ENCODE assay signal across 22 mouse cellular contexts in genomic region chr5:88976428-88976827, GRCm38 (mm10).
DNase-seq lines count a peak whose midpoint lies in the region; ATAC-seq and TF ChIP-seq lines count a peak whose summit lies in the region.
"Had no signal": no experiment of that assay in that cellular context is flagged by ENCODE, and none has a peak within 500 bp of the region (broad histone marks: within the 10 kb centered on the region; RNA-seq: fewer than 3 reads in every experiment).

No protein-coding gene starts in this region.

- ATAC-seq in forebrain, embryonic 11.5 days (replicated peaks; ENCODE audit: low FRiP score), result no peak
- no peak for ATAC-seq in midbrain, embryonic 16.5 days
- peak; percentile 63 for ATAC-seq in megakaryocyte progenitor cell, adult 5-6 weeks (replicated peaks; ENCODE audit: poor library complexity)

- no peak for TF ChIP-seq CTCF in thymus, adult 2 months (IDR thresholded peaks at IDR 0.05; ENCODE audit: borderline replicate concordance, control insufficient read depth, extremely low read depth, insufficient read depth, low read length, poor library complexity)

- H3K9me3 ChIP-seq in forebrain, embryonic 10.5 days, result no peaks in the 10 kb centered on the region
- H3K9me3 ChIP-seq in forebrain, embryonic 11.5 days (ENCODE audit: control insufficient read depth, low read length), result no peaks in the 10 kb centered on the region
- H3K9me3 ChIP-seq in midbrain, embryonic 16.5 days (replicated peaks; ENCODE audit: control insufficient read depth, low read length, poor library complexity, severe bottlenecking), result no peaks in the 10 kb centered on the region
- H3K9me3 ChIP-seq in midbrain, embryonic 10.5 days (replicated peaks), result no peaks in the 10 kb centered on the region
- H3K9me3 ChIP-seq: forebrain, embryonic 12.5 days; kidney, embryonic 15.5 days; limb, embryonic 10.5 days; liver, embryonic 15.5 days had no signal

- TF ChIP-seq POLR2A in thymus, adult 2 months (IDR thresholded peaks at IDR 0.05; ENCODE audit: control insufficient read depth, extremely low read depth, insufficient read depth, low read length, poor library complexity), result no peak

- H3K27ac ChIP-seq in forebrain, embryonic 10.5 days, result peak overlapping the region; percentile 69; the same call in 1 of the 2 replicates
- no peak overlapping the region for H3K27ac ChIP-seq in forebrain, embryonic 11.5 days (ENCODE audit: low read depth, low read length)
- H3K27ac ChIP-seq in midbrain, embryonic 16.5 days (ENCODE audit: low read length), result 0 out of 2 replicates have a peak overlapping the region, but pooled peaks have one; percentile 11
- no peak overlapping the region for H3K27ac ChIP-seq in midbrain, embryonic 10.5 days (replicated peaks)
- H3K27ac ChIP-seq in brown adipose tissue, adult 24 weeks (replicated peaks; ENCODE audit: low read depth, low read length), result peak overlapping the region; percentile 12; the same call in 1 of the 2 replicates
- H3K27ac ChIP-seq in thymus, adult 2 months (ENCODE audit: control insufficient read depth, insufficient read depth, low read length), result no peak overlapping the region
- H3K27ac ChIP-seq: forebrain, embryonic 12.5 days; kidney, embryonic 15.5 days; limb, embryonic 10.5 days; liver, embryonic 15.5 days; macrophage had no signal

- no peak overlapping the region for H3K4me3 ChIP-seq in forebrain, embryonic 10.5 days
- H3K4me3 ChIP-seq in forebrain, embryonic 11.5 days (ENCODE audit: low read depth, low read length), result no peak overlapping the region
- no peak overlapping the region for H3K4me3 ChIP-seq in midbrain, embryonic 16.5 days (ENCODE audit: low read depth, low read length)
- no peak overlapping the region for H3K4me3 ChIP-seq in midbrain, embryonic 10.5 days
- H3K4me3 ChIP-seq in brown adipose tissue, adult 24 weeks (ENCODE audit: insufficient read depth, low read depth, low read length), result no peak overlapping the region
- no peak overlapping the region for H3K4me3 ChIP-seq in thymus, adult 2 months (ENCODE audit: control insufficient read depth, insufficient read depth, low read length)
- H3K4me3 ChIP-seq: forebrain, embryonic 12.5 days; kidney, embryonic 15.5 days; limb, embryonic 10.5 days; liver, embryonic 15.5 days had no signal

- H3K36me3 ChIP-seq in forebrain, embryonic 10.5 days (replicated peaks), result no peaks in the 10 kb centered on the region
- no peaks in the 10 kb centered on the region for H3K36me3 ChIP-seq in forebrain, embryonic 11.5 days (ENCODE audit: control insufficient read depth, insufficient read depth, low read length)
- H3K36me3 ChIP-seq in midbrain, embryonic 16.5 days (ENCODE audit: control insufficient read depth, insufficient read depth, low read length), result no peaks in the 10 kb centered on the region
- no peaks in the 10 kb centered on the region for H3K36me3 ChIP-seq in midbrain, embryonic 10.5 days
- H3K36me3 ChIP-seq in thymus, adult 2 months (ENCODE audit: control insufficient read depth, insufficient read depth, low read length), result no peaks in the 10 kb centered on the region
- H3K36me3 ChIP-seq: forebrain, embryonic 12.5 days; kidney, embryonic 15.5 days; limb, embryonic 10.5 days; liver, embryonic 15.5 days had no signal

- WGBS in forebrain, embryonic 10.5 days, result 78% methylated on average over 3 of the region's 3 CpGs
- WGBS in forebrain, embryonic 11.5 days, result 72% methylated on average over 3 of the region's 3 CpGs
- 64% methylated on average over 3 of the region's 3 CpGs for WGBS in midbrain, embryonic 16.5 days
- 72% methylated on average over 3 of the region's 3 CpGs for WGBS in midbrain, embryonic 10.5 days
- WGBS in thymus, adult 2 months, result 44% methylated on average over 3 of the region's 3 CpGs

- no peak overlapping the region for H3K9ac ChIP-seq in forebrain, embryonic 11.5 days (ENCODE audit: low read length)
- no peak overlapping the region for H3K9ac ChIP-seq in midbrain, embryonic 16.5 days (ENCODE audit: low read depth, low read length)
- H3K9ac ChIP-seq: forebrain, embryonic 12.5 days; kidney, embryonic 15.5 days; liver, embryonic 15.5 days had no signal

- no peak for DNase-seq in forebrain, embryonic 10.5 days (ENCODE audit: extremely low spot score, low spot score)
- DNase-seq in forebrain, embryonic 11.5 days (ENCODE audit: low spot score), result no peak
- no peak for DNase-seq in midbrain, embryonic 10.5 days (ENCODE audit: low spot score)
- no peak for DNase-seq in thymus, adult 2 months
- no peak for DNase-seq in spleen, postnatal 14 days (ENCODE audit: low spot score in 2 of 2)
- DNase-seq: adrenal gland, postnatal 10 days; cerebellum, adult 9-10 months; kidney, adult 11 months; kidney, postnatal 4 days; liver; right cerebral cortex, postnatal 14 days; spleen, adult 18-20 months; thymus, postnatal 14 days had no signal

- H3K4me1 ChIP-seq in forebrain, embryonic 10.5 days, result peaks cover 16% of the 10 kb centered on the region
- peaks cover 4% of the 10 kb centered on the region; the same call in 1 of the 2 replicates for H3K4me1 ChIP-seq in forebrain, embryonic 11.5 days (replicated peaks; ENCODE audit: control insufficient read depth, insufficient read depth, low read length)
- no peaks in the 10 kb centered on the region for H3K4me1 ChIP-seq in midbrain, embryonic 16.5 days (ENCODE audit: control insufficient read depth, insufficient read depth, low read length)
- H3K4me1 ChIP-seq in midbrain, embryonic 10.5 days, result peaks cover 14% of the 10 kb centered on the region
- peaks cover 3% of the 10 kb centered on the region; the same call in 1 of the 2 replicates for H3K4me1 ChIP-seq in brown adipose tissue, adult 24 weeks (ENCODE audit: control insufficient read depth, insufficient read depth, insufficient read length, low read length)
- no peaks in the 10 kb centered on the region for H3K4me1 ChIP-seq in thymus, adult 2 months (replicated peaks; ENCODE audit: control insufficient read depth, insufficient read depth, low read length)

- H3K27me3 ChIP-seq in forebrain, embryonic 10.5 days (ENCODE audit: poor library complexity, severe bottlenecking), result no peaks in the 10 kb centered on the region
- no peaks in the 10 kb centered on the region for H3K27me3 ChIP-seq in forebrain, embryonic 11.5 days (ENCODE audit: control insufficient read depth, insufficient read depth, low read length)
- H3K27me3 ChIP-seq in midbrain, embryonic 16.5 days (ENCODE audit: control insufficient read depth, insufficient read depth, low read depth, low read length), result no peaks in the 10 kb centered on the region
- H3K27me3 ChIP-seq in midbrain, embryonic 10.5 days (ENCODE audit: low read depth, poor library complexity, severe bottlenecking), result no peaks in the 10 kb centered on the region
- no peaks in the 10 kb centered on the region for H3K27me3 ChIP-seq in thymus, adult 2 months (ENCODE audit: control insufficient read depth, insufficient read depth, low read length)
- H3K27me3 ChIP-seq: forebrain, embryonic 12.5 days; kidney, embryonic 15.5 days; liver, embryonic 15.5 days had no signal

- no peak overlapping the region for H3K4me2 ChIP-seq in forebrain, embryonic 11.5 days (ENCODE audit: low read depth, low read length, severe bottlenecking)
- H3K4me2 ChIP-seq in midbrain, embryonic 16.5 days (ENCODE audit: low read length), result no peak overlapping the region
- H3K4me2 ChIP-seq: forebrain, embryonic 12.5 days; heart, embryonic 11.5 days; kidney, embryonic 15.5 days; liver, embryonic 15.5 days had no signal

Comparison
In these comparisons a context has a peak if more than half of its experiments do, and no peak if none do; other contexts are left out.
1. H3K27ac ChIP-seq: peak in forebrain, embryonic 10.5 days (single experiment), midbrain, embryonic 16.5 days (single experiment) and brown adipose tissue, adult 24 weeks (single experiment); none in forebrain, embryonic 11.5 days (single experiment), midbrain, embryonic 10.5 days (single experiment) and thymus, adult 2 months (single experiment).